8 mouse cellular contexts compared by ENCODE assay signal in genomic region chr5:8893300-8894103, GRCm38 (mm10). TPM values are rescaled to one million over a fixed set of nuclear protein-coding genes. Genes with fewer than 3 reads are reported as not detected.
DNase-seq lines count a peak whose midpoint lies in the region; ATAC-seq lines count a peak whose summit lies in the region.

Gene Abcb4, plus strand, starts transcription at chr5:8893717.

- peak within 1 kb of the TSS; percentile 71 for H3K4me3 ChIP-seq in hindbrain, embryonic 15.5 days

- no peak within 1 kb of the TSS for H3K27ac ChIP-seq in hindbrain, embryonic 15.5 days (replicated peaks)

- ATAC-seq in hindbrain, embryonic 15.5 days (ENCODE audit: low FRiP score, low read depth) = peak; percentile 90

- DNase-seq in WW6 (ENCODE audit: low read depth, low spot score) = peak; percentile 36
- peak; percentile 35 to 42 for DNase-seq in cerebellum, postnatal 36 days
- peak; percentile 61 for DNase-seq in gastrocnemius, adult 18-20 months (ENCODE audit: low spot score)
- peak; percentile 56 for DNase-seq in left cerebral cortex, adult 11 months (ENCODE audit: low spot score)
- DNase-seq in lung, postnatal 25 days (ENCODE audit: low spot score) = peak; percentile 28
- peak; percentile 20 for DNase-seq in retina, adult 2 months (ENCODE audit: low read depth, low spot score)
- peak; percentile 73 for DNase-seq in thymus, postnatal 25 days

- under 1% methylated on average over 64 of the region's 65 CpGs for WGBS in hindbrain, embryonic 15.5 days

- no peaks in the 10 kb centered on the region for H3K27me3 ChIP-seq in hindbrain, embryonic 15.5 days

- peaks cover 12% of the 10 kb centered on the region for H3K4me1 ChIP-seq in hindbrain, embryonic 15.5 days (replicated peaks)

- H3K9ac ChIP-seq in hindbrain, embryonic 15.5 days = peak within 1 kb of the TSS; percentile 54

- peak within 1 kb of the TSS; percentile 98 for H3K4me2 ChIP-seq in hindbrain, embryonic 15.5 days

- no peaks in the 10 kb centered on the region for H3K9me3 ChIP-seq in hindbrain, embryonic 15.5 days

- no peaks in the 10 kb centered on the region for H3K36me3 ChIP-seq in hindbrain, embryonic 15.5 days

RNA-seq across cellular contexts. Expression of gene Abcb4, which starts in this region (rescaled TPM):
- 10 to 100 TPM; 84.6 to 95.4 TPM for total RNA-seq in gastrocnemius, adult 18-20 months (2021)
- polyA plus RNA-seq in hindbrain, embryonic 15.5 days (2015; fragmentation: Nextera tagmentation; extraction: Ambion mirVana) = 0.61 and 0.81 TPM in 2 replicates

Comparison
In these comparisons a context has a peak if more than half of its experiments do, and no peak if none do; other contexts are left out.
1. Peak in ATAC-seq, H3K4me3 ChIP-seq, H3K9ac ChIP-seq and H3K4me2 ChIP-seq in hindbrain, embryonic 15.5 days; RNA of the gene not detected or under 1 TPM.
2. DNase-seq: peak in every context shown above with its lines; median percentile 73 in thymus, postnatal 25 days; 61 in gastrocnemius, adult 18-20 months; 56 in left cerebral cortex, adult 11 months; 38 in cerebellum, postnatal 36 days; 36 in WW6; 28 in lung, postnatal 25 days; 20 in retina, adult 2 months.